Mouse (Mus musculus) kidney, adult 8-10 months (tissue): ENCODE measurements at regions not wholly inside any gene's neighbourhood (a gene's known extent, or its start where the extent isn't known, plus 50 kb on each side); places are given as distances from the start of the nearest gene placed in this dataset.

Experiments used
- DNase-seq, 2 experiments: peaks; one replicate each; pipeline ENCODE4 v3.0.0; 2022

DNA sequence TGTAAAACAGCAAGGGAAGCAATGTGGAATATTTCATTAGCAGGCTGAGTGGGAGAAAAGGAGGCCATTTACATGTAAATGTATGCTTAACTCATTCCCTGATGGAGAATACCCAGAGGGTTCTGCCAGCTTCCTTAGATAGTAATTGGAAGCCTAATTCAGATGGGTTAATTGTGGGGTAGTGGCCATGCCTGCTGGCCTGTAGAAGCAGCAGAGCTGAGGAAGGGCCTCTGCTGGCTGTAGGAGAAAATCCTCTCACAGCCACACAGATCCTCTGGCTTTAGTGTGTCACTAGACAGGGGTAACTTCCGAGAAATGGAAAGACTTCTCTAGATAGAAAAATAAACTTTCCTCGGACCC, 1588.7 kb upstream of the Got2 start:
- DNase-seq = peak in 1 of 2 experiments; percentile 0

DNA sequence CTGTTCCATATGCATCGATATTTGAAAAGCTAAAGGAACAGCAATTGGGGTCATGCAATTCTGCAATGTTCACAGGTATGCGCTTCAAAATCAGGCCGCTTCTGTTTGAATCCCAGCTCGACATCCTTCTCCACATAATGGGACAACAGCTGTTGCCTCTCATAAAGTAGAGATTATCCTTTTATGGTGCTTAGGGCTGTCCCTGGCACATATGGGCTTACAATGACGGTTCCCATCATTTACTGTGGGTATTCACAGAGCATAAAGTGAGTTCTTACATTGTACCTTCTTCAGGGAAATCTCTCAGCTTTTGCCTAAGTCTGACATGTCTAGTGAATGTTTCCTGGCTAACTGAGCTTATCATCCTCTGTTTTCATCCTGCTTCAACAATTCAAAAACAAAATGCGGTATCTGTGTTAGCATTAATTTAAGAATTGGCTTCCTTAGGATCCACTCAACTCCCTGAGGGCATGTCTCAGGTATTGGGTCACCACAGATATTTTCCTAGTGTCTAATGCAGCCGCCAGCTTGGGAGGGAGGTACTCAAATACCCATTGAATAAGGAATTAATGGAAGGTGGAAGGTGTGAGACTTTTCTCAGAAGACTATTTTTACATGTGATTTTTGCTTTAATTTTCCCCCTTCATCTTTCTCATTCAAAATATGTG, 1588.2 kb upstream of the Got2 start:
- no peak for DNase-seq

DNA sequence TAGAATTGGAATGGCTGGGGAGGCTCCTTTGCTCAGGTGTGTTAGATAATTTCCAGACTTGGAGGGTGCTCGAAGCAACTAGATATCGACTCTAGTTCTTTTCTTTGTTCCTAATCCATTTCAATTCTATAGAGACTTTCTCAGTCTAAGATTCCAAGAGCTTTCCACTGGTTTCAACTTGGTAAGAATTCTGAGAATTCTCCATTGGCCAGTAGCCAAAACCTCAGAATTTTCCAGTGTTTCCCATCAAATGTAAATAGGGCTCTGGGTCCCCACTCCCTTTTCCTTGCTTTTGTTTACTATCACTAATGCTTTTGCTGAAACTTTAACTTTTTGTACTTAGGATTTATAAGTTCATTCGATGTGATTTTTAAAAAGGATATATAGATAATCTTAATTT, 1585.0 kb upstream of the Got2 start:
- DNase-seq = no peak

DNA sequence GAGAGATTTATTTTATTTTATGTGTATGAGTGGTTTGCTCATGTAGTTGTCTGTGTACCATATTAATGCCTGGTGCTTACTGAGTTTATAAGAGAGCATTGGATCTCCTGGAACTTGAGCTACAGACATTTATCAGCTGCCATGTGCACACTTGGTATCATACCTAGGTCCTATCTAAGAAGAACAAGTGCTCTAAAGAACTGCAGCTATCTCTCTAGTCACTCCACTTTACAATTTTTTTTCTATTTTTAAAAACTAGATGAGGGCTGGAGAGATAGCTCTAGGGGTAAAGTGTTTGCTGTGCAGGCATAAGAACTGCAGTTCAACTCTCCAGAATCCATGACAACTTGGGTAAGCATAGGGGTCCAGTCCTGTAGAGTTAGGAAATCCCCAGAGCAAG, 1573.1 kb upstream of the Got2 start:
- no peak for DNase-seq

DNA sequence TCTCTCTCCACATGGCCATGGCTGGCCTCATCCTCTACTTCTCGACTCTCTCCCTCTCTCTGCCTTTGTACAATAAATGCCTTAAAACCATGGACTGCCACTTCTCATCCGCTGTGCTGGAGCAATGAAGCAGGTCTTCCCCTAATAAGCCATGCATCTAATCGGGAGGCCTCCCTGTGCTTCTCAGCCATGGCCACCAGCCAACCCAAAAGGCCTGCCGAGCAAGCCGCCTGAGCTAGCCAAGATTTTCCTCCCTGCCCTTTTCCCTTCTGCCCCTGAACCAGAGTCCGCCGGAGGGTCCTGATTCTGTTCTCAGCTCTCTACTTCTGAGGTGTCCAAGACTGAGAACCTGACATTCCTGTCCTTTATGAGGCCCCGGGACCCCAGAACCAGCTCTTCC, 1559.3 kb upstream of the Got2 start:
- peak in 1 of 2 experiments; percentile 14 for DNase-seq

DNA sequence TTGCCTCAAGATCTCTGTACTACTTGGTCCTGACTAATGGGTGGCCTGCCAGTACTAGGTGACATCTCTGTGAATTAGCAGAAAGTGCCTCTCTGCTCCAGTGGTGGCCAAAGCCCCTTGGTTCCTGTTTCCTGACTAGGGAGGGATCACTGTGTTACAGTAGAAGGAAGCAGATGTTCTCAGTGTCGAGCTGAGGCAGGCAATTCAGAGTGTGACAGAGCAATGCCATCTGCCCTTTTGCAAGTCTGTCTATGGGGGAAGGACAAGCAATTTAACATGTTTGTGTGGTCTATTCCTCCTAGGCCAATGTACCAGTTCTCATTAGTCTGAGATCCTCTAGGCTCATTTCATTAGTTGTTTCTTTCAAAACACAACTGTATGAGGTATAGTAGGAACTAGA, 1553.1 kb upstream of the Got2 start:
- DNase-seq = no peak

DNA sequence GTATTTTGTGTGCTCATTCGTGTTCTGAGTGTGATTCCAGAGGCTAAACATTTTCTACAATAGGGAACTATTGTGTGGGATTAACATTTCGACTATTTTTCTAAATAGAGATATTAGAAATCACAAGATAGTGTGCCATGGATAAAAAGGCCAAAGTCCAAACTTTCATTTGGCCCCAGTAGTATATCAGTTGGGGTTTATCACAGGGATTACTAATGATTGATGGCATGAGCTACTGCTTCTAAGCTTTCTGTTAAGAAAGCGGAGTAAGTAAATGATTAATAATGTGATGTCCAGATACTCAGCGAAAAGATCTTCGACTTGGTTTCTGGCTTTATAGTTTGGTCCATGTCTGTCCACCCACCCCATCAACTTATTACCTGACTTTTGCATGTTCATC, 1545.2 kb upstream of the Got2 start:
- no peak for DNase-seq

DNA sequence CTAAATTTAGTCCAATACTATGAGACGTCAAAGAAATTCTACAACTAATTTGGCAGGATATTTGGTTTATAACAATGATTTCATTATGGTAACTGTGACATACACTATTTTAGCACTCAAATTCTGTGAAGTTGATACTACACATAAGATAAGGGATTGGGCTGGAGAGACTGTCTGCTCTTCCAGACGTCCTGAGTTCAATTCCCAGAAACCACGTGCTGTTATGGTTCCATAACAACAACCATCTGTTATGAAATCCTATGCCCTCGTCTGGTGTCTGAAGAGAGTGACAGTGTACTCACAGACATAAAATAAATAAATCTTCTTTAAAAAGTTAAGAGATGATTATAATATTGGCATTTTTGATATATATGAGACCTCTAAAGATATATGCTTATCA, 1543.1 kb upstream of the Got2 start:
- DNase-seq = no peak

DNA sequence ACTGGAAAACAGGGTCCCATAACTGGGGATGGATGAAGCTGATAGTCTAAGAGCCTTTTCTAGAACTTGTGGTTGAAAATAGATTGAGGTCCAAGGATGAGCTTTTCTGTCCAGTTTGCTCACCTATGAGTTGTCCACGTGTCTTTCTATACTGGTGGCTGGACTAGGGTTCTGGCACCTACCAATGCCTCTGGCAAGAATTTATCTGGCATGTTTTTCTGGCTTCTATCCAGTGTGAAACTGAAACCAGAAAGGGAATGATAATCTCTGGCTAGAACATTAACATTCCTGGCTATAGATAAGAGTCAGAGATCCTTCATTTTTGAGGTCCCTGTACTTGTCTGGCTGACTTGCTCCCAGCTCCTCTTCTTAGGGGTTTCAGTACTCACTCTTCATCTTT, 1534.0 kb upstream of the Got2 start:
- no peak for DNase-seq

DNA sequence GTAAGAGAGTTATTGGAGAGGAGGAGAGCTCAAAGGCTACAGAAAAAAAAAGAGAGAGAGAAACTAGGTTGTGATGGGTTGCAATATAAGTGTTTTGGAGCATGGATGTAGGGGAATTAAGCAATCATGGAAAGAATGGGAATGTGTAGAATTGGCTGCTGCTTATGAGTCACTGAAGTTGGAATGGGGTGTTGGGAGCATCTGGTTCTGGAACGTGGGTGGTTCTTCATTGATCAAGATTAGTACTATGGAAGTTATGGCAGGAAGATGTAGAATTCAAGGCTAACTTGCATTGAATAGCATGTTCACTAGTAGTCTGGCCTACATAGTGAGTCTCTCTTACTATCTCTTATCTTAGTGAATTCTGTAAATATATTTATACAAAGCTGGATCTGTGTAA, 1526.4 kb upstream of the Got2 start:
- no peak for DNase-seq

DNA sequence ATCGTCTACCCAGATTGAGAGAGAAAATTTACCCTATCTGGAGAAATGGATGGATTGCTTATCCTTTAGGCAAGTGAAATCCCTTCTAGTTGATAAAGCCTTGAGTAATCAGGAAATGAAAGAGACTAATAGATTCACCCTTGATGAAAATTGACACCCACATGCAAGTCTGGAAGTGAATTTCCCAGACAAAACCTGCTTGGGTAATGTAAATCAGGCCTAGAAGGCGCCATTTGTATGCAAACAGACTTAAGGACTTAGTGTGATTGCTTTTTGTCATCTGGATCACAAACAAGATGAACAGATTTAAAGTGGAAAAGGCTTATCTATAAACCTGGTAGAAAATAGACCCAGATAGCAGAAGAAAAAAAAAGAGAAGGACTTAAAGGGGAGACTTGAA, 1515.0 kb upstream of the Got2 start:
- no peak for DNase-seq

DNA sequence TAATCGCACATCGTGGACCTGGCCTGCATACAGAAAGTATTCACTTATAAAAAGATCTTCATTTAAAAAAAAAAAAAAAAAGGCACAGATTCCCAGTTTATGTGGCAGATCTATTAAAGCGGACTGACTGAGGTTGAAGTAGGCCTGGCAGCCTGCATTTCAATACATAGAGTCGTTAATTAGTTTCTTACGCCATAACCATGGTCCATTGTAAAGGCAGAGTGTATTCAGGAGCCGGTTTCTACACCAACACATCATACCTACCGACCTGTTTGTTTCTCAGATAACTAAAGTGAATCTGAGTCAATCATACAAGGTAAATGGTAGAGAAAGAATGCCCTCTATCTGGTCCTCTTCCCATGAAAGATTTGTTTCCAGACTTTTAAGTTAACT, 1509.0 kb upstream of the Got2 start:
- no peak for DNase-seq

DNA sequence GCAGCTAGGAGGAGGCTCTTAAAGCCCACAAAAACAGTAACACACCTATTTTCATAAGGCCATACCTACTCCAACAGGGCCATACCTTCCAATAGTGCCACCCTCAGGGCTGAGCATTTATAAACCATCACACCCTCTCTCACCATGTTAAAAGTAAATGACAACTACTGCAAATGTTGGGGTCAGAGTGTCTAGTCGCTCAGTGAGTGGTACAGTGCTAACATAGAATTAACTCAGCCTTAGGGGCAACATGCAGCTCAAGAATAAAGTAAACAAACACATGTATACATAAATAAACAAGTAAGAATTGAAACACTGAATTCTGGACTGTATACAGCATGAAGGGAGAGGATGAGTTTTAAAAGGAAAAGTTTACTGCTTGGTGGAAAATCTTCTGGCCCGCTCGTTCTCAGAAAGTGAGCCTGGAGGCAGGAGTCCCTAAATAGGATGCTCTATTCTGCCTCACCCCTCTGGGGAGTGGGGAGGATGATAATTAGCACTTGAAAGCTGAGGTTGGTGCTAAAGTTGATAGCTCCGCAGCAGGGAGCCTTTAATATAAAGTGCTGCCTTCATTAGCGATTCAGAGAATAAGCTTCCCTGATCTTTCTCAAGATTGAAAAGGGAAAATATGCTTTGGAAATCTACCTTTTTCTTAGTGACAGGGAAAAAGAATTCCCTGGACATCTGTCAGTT, 1508.4 kb upstream of the Got2 start:
- no peak for DNase-seq

DNA sequence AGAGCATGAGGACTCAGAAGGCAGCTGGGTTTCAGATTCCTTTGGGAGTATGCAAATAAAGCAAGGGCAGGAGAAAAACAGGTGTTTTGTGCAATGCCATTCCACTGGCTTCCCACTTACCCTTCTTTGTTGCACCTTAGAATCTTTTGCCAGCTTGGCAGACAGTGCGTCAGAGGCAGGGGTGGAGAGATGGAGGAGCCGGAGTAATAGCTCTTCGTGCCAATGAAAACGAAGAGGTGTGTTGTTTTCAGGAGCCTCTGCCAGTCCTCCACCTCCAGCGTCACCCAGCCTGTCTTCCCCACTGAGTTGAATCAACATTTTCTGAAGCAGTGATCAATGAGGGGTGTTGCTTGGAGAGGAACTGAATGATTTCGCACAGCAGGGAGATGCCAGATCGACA, 1501.3 kb upstream of the Got2 start:
- DNase-seq = no peak

DNA sequence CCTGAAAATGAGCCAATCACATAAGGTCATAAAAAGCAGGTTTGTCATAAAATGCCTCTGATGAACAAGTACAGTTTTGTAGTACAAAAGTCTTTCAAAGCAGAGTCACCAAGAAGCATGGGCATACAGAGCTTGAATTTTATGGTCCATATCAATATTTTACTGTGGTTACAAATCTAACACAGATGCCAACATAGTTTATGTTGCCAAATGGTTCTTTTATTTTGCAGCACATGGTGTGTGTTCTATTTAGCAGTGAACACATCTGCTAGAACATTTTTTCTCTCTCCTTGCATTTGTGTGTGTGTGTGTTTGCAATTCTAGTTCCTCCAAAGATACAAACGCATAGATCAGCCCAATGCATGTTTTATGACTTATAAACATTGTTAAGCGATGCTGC, 1500.8 kb upstream of the Got2 start:
- no peak for DNase-seq

DNA sequence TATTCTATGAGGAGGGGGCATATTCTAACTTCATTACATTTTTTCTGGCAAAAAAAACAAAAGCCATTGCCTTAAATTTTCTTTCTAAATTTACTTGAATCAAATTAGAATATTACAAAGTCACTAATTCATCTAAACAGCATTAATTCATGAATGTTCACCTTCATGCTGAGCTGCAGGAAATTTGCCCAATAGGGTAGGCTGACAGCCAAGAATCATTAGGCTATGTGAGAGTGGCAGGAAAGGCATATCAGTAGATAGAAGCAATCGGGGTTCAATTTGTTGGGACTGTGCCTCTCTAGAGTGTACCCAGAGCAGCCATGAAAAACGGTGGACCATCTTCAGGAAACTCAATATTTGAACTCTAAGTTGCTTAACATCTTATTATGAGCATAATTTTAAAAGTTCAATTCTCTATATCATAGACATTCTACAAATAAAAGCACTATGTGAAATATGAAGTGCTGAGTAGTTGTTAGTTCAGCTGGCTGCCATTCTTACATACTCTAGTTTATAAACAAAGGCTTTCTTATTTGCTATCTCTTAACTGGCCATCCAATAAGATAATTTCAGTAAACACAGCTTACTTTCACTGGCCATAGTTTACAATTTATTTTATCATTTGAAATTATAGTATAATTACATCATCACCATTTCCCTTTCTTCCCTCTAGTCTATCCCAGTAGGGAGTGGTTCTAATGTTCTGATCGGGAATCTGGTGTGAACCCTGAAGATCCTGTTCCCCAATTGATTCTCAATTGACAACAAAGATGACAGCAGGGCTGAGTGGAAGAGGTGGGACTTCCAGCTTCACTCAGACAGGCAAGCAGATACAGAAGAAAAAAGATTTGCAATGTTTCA, 1486.8 kb upstream of the Got2 start:
- DNase-seq = no peak

DNA sequence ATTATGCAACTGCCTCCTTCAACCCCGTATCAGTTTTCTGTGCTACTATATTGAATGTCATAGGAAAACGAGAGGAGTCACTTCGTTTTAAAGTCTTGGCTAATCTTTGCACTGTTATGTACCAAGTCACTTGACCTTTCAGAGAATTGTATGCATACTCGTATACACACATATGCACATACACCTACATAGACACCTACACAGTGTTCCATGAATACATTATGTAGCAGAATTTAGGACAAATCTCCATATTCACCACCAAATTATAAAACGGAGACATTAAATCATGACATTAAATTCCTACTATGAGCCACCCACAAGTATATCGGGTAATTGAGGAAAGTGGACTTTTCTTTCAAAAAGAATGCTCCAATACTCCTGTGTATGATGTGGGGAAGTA, 1458.3 kb upstream of the Got2 start:
- no peak for DNase-seq

DNA sequence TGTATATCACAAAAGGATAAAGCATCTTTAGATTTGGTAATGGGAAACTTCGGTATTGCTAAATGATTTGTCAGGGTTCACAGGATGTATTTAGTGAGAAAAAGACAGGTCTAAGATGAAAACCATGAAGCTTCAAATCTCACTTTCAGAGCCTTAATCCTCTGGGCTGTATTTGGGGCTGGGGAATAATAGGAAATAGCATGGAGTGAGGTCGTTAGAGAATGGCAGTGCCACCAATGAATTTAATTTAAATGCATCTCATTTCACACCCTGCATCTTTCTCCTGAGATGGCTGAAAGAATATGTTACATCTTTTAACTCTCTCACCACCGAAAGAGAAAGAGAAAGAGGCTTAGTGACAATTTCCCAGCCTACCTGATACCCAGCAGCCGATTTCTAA, 1427.2 kb upstream of the Got2 start:
- DNase-seq = no peak

DNA sequence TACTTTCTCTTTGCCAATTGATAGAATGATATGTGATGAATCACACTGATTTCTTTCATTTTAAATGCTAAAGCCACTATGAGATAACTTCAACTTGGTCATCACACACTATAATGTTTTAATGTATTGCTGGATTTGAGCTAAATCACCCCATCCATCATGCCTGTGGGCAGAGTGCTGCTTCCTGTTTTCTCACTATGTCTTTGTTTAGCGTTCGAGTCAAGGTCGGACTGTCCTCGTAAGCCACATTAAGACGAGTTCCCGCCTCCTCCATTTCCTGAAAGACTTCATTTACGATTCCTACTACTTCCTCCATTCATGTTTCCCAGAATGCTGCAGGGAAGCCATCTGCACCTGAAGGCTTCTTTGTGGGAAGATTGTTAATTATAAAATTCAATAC, 1420.0 kb upstream of the Got2 start:
- DNase-seq = no peak

DNA sequence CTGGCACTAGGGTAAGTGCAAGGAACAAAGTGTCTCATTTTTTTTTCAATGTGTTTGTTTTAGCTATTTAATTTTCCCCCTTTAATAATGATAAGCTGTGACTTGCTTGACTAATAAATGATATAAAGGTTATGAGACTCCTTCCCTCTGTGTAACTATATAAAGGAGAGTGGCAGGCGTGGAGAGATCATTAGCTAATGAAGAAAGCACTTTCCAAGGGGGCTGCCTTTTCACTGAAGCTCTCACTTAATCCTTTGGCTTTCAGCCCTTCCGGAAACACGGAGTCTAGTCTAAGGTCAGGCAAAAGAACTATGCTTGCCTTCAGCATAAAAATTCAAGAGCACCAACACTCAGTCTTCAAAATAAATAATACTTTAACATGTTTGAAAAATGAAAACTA, 1382.2 kb upstream of the Got2 start:
- DNase-seq = no peak

DNA sequence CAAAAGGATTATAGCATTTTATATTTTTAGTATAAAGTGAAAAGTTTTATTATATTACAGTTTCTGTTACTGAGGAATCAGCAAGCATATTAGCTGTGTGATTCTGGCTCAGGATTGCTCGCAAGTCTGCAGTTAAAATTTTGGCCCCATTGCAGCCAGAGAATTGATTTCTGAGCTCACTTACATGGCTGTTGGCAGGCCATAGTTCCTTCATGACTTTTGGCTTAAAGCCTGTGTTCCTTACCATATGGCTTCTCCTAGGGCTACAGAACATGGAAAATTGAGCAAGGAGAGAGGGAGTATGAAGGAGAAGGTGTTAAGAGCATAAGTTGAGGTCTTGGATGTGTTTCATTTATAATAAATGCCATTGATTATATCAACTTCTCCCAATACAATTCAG, 1372.6 kb upstream of the Got2 start:
- DNase-seq = no peak

DNA sequence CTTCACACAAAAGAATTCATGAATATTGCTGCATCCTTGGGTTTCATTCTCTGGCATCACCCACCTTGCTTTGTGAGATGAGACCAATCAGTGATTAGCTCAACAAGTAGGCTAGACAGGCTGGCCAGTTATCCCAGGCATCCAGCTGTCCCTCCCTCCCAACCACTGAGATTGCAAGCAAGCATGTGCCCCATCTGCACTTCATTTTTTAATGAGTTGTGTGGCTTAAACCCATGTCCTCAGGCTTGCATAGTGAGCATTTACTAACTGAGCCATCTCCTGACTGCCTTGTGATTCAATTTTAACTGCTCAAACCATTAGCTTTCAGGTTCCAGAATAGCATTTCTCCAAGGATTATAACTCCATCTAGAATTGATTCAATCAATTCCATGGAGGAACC, 1365.8 kb upstream of the Got2 start:
- no peak for DNase-seq

DNA sequence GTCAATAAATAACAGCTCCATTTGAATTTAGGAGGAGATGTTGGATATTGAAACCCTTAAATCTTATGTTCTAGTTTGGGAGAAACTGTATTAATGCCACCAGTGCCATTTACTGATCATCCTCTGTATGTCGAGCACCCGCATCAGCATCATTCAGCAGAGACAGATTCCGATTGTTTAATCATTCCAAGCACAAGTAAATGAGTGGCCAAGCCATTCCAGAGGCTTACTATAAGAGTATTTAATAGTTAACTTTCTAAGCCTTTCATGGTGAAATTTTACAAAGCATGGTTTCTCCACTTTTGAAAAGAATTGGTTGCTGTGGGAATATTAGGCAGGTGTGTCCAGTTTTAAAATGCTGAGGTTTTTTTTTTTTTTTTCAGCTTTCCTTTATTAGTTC, 1363.9 kb upstream of the Got2 start:
- DNase-seq = peak; percentile 29 to 47

DNA sequence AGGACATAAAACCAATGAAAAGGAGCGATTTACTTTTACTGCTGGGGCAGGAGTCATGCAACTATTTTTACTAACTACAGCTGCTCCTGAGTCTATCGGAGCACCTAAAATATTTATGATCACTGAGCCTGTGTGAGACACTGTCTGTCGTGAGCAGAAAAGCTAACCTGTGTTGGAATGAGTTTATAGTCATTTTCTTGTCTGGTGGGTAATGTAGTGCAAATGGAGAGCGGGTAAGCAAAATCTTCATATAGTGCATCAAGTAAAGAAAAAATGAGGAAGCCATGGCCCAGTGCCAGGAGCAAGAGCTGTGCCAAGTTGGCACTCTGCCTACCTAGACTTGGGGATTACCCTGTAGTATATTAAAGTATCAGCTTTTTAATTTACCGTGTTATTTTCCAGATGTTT, 1363.1 kb upstream of the Got2 start:
- peak; percentile 38 to 57 for DNase-seq
